9 mouse cellular contexts compared by ENCODE assay signal in the genomic region with DNA sequence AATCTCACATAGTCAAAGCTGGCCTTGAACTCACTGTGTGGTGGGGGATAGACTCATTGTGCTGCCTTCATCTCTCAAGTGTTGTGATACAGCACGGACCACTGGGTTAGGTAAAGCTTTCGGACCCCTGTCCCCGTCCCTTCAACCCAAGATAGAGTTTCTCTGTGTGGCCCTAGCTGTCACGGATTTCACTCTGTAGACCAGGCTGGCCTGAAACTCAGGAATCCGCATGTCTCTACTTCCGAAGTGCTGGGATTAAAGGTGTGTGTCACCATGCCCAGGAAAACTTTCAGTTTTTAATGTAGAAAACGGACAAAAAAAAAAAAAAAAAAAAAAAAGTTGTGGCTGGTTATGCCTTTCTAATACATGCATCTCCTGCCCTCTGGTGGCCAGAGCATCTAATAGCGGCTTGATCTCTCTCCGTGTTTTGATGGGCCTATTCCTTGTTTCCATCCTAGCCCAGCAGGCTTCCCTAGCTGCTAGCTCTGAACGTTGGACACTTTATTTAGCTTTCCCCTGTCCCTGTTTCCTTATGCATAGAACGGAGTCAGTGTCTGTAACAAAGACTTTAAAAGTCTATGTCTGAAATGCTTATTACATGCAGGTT. TPM values are rescaled to one million over a fixed set of nuclear protein-coding genes. Genes with fewer than 3 reads are reported as not detected.
DNase-seq lines count a peak whose midpoint lies in the region; ATAC-seq and TF ChIP-seq lines count a peak whose summit lies in the region.
"Had no signal": no experiment of that assay in that cellular context is flagged by ENCODE, and none has a peak within 500 bp of the region (broad histone marks: within the 10 kb centered on the region; RNA-seq: fewer than 3 reads in every experiment).

No protein-coding gene starts in this region.

- no peaks in the 10 kb centered on the region for H3K27me3 ChIP-seq in forebrain, embryonic 11.5 days (ENCODE audit: control insufficient read depth, insufficient read depth, low read length)
- H3K27me3 ChIP-seq in forebrain, embryonic 12.5 days, result no peaks in the 10 kb centered on the region
- H3K27me3 ChIP-seq: neural tube, embryonic 12.5 days had no signal

- no peaks in the 10 kb centered on the region for H3K4me1 ChIP-seq in forebrain, embryonic 11.5 days (replicated peaks; ENCODE audit: control insufficient read depth, insufficient read depth, low read length)
- H3K4me1 ChIP-seq in forebrain, embryonic 12.5 days, result no peaks in the 10 kb centered on the region
- H3K4me1 ChIP-seq in lung, adult 2 months (ENCODE audit: control insufficient read depth, insufficient read depth, low read length), result no peaks in the 10 kb centered on the region
- H3K4me1 ChIP-seq: neural tube, embryonic 12.5 days had no signal

- H3K9me3 ChIP-seq in forebrain, embryonic 11.5 days (ENCODE audit: control insufficient read depth, low read length), result no peaks in the 10 kb centered on the region
- peaks cover 10% of the 10 kb centered on the region; the same call in 1 of the 2 replicates for H3K9me3 ChIP-seq in forebrain, embryonic 12.5 days
- H3K9me3 ChIP-seq: neural tube, embryonic 12.5 days had no signal

- H3K36me3 ChIP-seq in forebrain, embryonic 11.5 days (ENCODE audit: control insufficient read depth, insufficient read depth, low read length), result no peaks in the 10 kb centered on the region
- H3K36me3 ChIP-seq in forebrain, embryonic 12.5 days (replicated peaks), result no peaks in the 10 kb centered on the region
- H3K36me3 ChIP-seq: neural tube, embryonic 12.5 days had no signal

- WGBS in forebrain, embryonic 11.5 days, result 47% methylated on average over 11 of the region's 11 CpGs
- WGBS in forebrain, embryonic 12.5 days, result 46% methylated on average over 11 of the region's 11 CpGs
- 34% methylated on average over 11 of the region's 11 CpGs for WGBS in lung, adult 2 months

- peak; percentile 54 for TF ChIP-seq CTCF in lung, adult 2 months (IDR thresholded peaks at IDR 0.05; ENCODE audit: insufficient read depth, low read length)

- H3K9ac ChIP-seq in forebrain, embryonic 11.5 days (ENCODE audit: low read length), result no peak overlapping the region
- no peak overlapping the region for H3K9ac ChIP-seq in forebrain, embryonic 12.5 days
- H3K9ac ChIP-seq: neural tube, embryonic 12.5 days had no signal

- no peak overlapping the region for H3K4me3 ChIP-seq in forebrain, embryonic 11.5 days (ENCODE audit: low read depth, low read length)
- H3K4me3 ChIP-seq in forebrain, embryonic 12.5 days (replicated peaks), result no peak overlapping the region
- no peak overlapping the region for H3K4me3 ChIP-seq in lung, adult 2 months (replicated peaks; ENCODE audit: extremely low read depth, low read depth, low read length)
- H3K4me3 ChIP-seq: neural tube, embryonic 12.5 days had no signal

- no peak overlapping the region for H3K4me2 ChIP-seq in forebrain, embryonic 11.5 days (ENCODE audit: low read depth, low read length, severe bottlenecking)
- H3K4me2 ChIP-seq in forebrain, embryonic 12.5 days, result no peak overlapping the region
- H3K4me2 ChIP-seq: neural tube, embryonic 12.5 days had no signal

- H3K27ac ChIP-seq in forebrain, embryonic 11.5 days (ENCODE audit: low read depth, low read length), result no peak overlapping the region
- H3K27ac ChIP-seq in forebrain, embryonic 12.5 days, result no peak overlapping the region
- H3K27ac ChIP-seq: neural tube, embryonic 12.5 days had no signal

- peak; percentile 75 for DNase-seq in forebrain, embryonic 11.5 days (ENCODE audit: low spot score)
- DNase-seq in NIH3T3 (ENCODE audit: low read depth), result peak; percentile 93
- DNase-seq in cerebellum, adult 9-11 months, result peak; percentile 63
- peak; percentile 66 to 77 for DNase-seq in frontal cortex, postnatal 36 days (ENCODE audit: low spot score in 2 of 2)
- DNase-seq in kidney, postnatal 14 days, result peak; percentile 73
- peak; percentile 47 for DNase-seq in lung, adult 2 months
- peak; percentile 61 for DNase-seq in right cerebral cortex, postnatal 25 days

- no peak for TF ChIP-seq POLR2A in lung, adult 2 months (IDR thresholded peaks at IDR 0.05; ENCODE audit: borderline replicate concordance, extremely low read depth, low read depth, low read length)

- no peak for ATAC-seq in forebrain, embryonic 11.5 days (replicated peaks; ENCODE audit: low FRiP score)
- no peak for ATAC-seq in forebrain, embryonic 12.5 days (ENCODE audit: low FRiP score)

RNA-seq across cellular contexts. Expression of gene 1500009L16Rik, which starts 53.7 kb away (rescaled TPM):
- 43.2 and 44.0 TPM in 2 replicates for polyA plus RNA-seq in forebrain, embryonic 11.5 days (2014; fragmentation: Nextera tagmentation; extraction: Ambion mirVana)
- 36.4 and 36.6 TPM in 2 replicates for polyA plus RNA-seq in forebrain, embryonic 12.5 days (2016; fragmentation: Nextera tagmentation; extraction: Ambion mirVana)
- 2.0 and 2.2 TPM in 2 replicates for polyA plus RNA-seq in lung, adult 2 months (2012; rRNA removed)

Comparison
In these comparisons a context has a peak if more than half of its experiments do, and no peak if none do; other contexts are left out.
1. RNA of gene 1500009L16Rik, which starts 53.7 kb away (polyA plus RNA-seq): 43.2 to 44.0 TPM in forebrain, embryonic 11.5 days and 36.4 to 36.6 TPM in forebrain, embryonic 12.5 days; 2.0 to 2.2 TPM in lung, adult 2 months; every median in the first group is over 10 times any median in the second.
2. Peak in every context shown above with its lines, with median percentiles within 50 percentile points of each other: DNase-seq.